Mouse (Mus musculus): Measurements from ENCODE around the gene Eno2. TPM values are rescaled to one million over a fixed set of nuclear protein-coding genes. Genes with fewer than 3 reads are reported as not detected.
"Not testable (repeated sequence)": the region's sequence is repeated elsewhere in the genome, so short reads cannot be mapped to it uniquely, and the experiment has no call there.

Eno2 gene
- 1 to 10 TPM; 6.0 to 6.5 TPM for total RNA-seq (2021)
- long read RNA-seq, experiment 1, partial matches to known transcripts = 0 of 3 reads
- long read RNA-seq, experiment 1, other reads (novel, unspliced or antisense) = 1 of 3 reads
- long read RNA-seq, experiment 2, partial matches to known transcripts = 0 of 5 reads
- long read RNA-seq, experiment 2, other reads (novel, unspliced or antisense) = 2 of 5 reads

DNA sequence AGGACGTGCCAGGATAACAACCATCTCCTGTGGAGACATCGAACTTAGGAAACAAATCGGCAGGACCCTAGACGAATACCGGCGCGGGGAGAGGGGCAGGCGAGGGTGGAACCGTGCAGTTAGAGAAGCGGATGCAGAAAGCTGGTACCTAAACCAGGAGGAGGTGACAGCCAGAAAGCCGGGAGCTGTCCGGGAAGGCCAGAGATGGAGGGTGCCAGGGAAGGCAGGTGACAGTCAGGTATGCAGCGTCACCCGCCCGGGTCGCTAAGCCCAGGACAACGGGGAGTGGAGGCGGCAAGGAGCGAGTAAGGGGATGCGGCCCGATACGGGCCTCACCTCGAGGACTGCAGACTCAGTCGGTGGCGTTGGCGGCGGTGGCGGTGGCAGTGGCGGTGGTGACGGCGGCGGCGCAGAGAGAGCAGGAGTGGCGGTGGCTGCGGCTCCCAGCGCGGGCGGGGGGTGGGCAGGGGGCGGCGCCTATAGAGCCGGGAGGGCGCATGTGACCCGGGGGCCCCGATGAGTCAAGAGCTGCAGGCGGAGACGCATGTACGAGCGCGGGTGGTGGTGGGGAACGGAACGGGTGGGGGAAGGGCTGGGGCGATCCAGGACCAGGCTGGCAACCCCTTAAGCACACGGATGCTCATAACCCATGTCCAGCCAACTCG is at the start of gene Eno2:
Eno2 (minus strand) TSS at position 573 of the 665 bp plus-strand sequence.
- DNase-seq (ENCODE audit: low spot score in 2 of 2) = peak; percentile 59 to 69

GRCm38 (mm10) chr6:124817971-124818370 is 48.5 kb upstream of the Eno2 start:
- DNase-seq (ENCODE audit: low spot score in 2 of 2) = no peak

- DNase-seq (ENCODE audit: low spot score in 2 of 2) = no peak
These were observed 48.1 kb upstream of the Eno2 start for GRCm38 (mm10) chr6:124817563-124817962.

GRCm38 (mm10) chr6:124817125-124817524 is 47.7 kb upstream of the Eno2 start:
- DNase-seq (ENCODE audit: low spot score in 2 of 2) = no peak

DNA sequence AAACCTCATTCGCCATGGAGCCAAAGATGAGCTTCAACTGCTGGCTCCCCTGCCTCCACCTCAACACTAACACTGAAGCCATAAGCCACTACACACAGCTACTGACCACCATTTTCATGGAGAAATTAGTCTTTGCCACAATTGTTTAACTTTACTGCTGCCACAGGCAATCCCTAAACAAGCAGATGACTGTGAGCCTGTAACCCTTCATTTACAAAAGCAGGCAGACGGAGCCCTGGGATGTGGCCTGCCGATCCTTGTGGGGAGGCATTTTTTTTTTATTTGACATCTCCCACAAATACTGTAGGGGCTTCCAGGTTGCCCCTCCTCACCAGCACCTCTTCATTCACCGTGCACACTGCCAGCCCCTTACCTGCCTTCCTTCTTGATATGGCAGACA is 47.1 kb upstream of the Eno2 start:
- DNase-seq (ENCODE audit: low spot score in 2 of 2) = no peak

- DNase-seq (ENCODE audit: low spot score in 2 of 2) = no peak
These were observed 45.6 kb upstream of the Eno2 start for GRCm38 (mm10) chr6:124814858-124815774.

- DNase-seq (ENCODE audit: low spot score in 2 of 2) = no peak
These were observed 45.0 kb upstream of the Eno2 start for GRCm38 (mm10) chr6:124814448-124814847.

GRCm38 (mm10) chr6:124813933-124814332 is 44.5 kb upstream of the Eno2 start, which contains the start of gene Tpi1:
Gene Tpi1, minus strand, starts transcription at chr6:124814296.
- DNase-seq (ENCODE audit: low spot score in 2 of 2) = peak; percentile 78 to 91

GRCm38 (mm10) chr6:124813496-124813895 is 44.0 kb upstream of the Eno2 start:
- DNase-seq (ENCODE audit: low spot score in 2 of 2) = peak in 1 of 2 experiments; percentile 66

DNA sequence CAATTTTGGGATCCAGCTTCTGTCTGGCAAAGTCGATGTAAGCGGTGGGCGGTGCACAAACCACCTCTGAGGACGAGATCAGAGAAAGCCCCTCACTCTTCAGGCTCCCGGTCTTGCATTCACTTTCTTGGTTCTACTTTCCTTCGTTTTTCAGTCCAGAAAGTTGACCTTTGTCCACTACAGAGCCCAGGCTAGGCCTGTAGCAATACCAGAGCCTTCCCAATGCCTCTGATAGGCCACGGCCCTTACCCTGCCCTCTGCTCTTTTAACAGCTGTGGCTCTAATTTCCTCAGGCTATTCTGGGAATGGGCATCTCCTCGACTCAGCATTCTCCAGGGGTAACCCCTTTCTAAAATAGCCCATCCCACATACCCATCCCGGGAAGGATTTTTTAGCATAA is 43.4 kb upstream of the Eno2 start:
- no peak for DNase-seq (ENCODE audit: low spot score in 2 of 2)

GRCm38 (mm10) chr6:124811701-124812560 is 42.5 kb upstream of the Eno2 start:
- DNase-seq (ENCODE audit: low spot score in 2 of 2) = no peak

DNA sequence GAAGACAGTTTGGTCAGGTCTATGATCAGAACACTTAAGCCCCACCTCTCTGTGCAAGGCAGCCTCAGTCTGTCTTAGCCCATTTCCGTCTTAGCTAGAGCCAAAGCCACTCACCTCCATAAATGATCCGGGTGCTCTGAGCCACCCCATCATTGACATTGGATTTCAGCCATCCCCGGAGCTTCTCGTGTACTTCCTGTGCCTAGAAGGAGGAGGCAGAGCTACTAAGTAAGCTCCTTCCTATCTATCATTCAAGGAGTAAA is 41.9 kb upstream of the Eno2 start:
- DNase-seq (ENCODE audit: low spot score in 2 of 2) = no peak

- DNase-seq (ENCODE audit: low spot score in 2 of 2) = not testable (repeated sequence)
These were observed 41.3 kb upstream of the Eno2 start for GRCm38 (mm10) chr6:124810566-124811402.

GRCm38 (mm10) chr6:124809775-124810538 is 40.5 kb upstream of the Eno2 start:
- no peak for DNase-seq (ENCODE audit: low spot score in 2 of 2)

GRCm38 (mm10) chr6:124809052-124809774 is 39.7 kb upstream of the Eno2 start:
- DNase-seq (ENCODE audit: low spot score in 2 of 2) = peak; percentile 75 to 86

DNA sequence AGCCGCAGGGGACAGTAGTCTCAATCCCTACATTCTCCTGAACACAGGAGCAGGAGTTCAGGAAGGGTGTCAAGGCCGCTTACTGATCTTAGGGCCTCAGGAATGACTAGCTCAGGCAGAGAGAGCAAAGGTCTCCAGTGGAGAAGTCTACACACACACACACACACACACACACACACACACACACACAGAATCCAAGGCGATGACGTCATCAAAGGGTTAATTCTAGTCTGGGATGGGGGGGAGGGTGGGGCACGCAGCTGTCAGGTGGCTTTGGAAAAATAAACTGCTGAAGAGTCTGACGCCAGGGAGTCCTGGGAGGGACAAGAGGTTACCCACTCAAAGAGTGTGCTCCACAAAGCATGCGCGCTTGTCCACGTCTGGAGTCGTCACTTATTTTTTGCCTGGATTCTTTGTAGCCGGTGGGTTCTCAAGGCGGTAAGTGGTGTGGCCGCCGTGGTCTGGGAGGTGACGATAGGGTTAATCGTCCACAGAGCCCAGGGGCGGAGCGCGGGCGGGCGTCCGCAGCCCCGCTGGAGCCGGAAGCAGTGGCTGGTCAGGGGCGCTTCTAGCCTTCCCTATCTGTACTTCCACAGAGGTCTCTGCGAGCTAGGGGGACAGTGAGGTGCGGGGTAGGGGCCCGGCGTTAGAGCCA is 39.0 kb upstream of the Eno2 start, which contains the start of gene Spsb2:
Spsb2 (plus strand) TSS at position 304 of the 655 bp plus-strand sequence.
- peak; percentile 79 to 85 for DNase-seq (ENCODE audit: low spot score in 2 of 2)

DNA sequence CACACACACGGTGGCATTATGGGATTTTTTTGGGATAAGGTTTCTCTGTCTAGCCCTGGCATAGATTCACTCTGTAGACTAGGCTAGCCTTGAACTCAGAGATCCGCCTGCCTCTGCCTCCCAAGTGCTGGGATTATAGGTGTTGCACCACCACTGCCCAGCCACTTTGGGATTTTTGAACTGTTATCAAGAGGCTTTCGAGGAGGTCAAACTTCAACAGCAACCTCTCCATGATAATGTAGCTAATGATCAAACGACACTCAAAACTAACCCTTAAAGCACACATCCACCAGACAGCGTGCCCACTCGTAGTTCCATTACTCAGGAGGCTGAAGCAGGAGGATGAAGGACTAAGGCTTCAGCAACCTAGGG is 38.5 kb upstream of the Eno2 start:
- DNase-seq (ENCODE audit: low spot score in 2 of 2) = no peak

DNA sequence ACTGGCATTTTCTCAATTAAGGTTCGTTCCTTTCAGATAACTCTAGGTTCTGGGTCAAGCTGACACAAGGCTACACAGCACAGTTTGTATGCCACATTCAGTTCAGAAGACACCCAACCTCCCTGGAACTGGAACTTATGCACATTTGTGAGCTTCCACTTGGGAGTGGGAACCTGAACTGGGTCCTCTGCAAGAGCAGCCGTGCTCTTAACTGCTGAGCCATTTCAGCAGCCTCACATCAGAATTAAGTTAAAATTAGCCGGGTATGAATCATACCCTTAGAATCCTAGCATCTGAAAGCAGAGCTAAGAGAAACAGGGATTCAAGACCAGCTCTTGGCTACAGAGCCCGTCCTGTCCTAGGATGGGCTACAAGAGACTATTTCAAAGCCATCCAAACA is 37.9 kb upstream of the Eno2 start:
- DNase-seq (ENCODE audit: low spot score in 2 of 2) = no peak
